Mouse (Mus musculus) kidney, embryonic 15.5 days (tissue): ENCODE results near the gene Rlim. TPM values are rescaled to one million over a fixed set of nuclear protein-coding genes. Genes with fewer than 3 reads are reported as not detected.

Source experiments
- ATAC-seq: fragments of 200-750 bp; cut with Nextera tagmentation; replicated peaks from 2 replicates; pipeline ENCODE4 v1.8.0; 2017; ENCODE audit warnings: moderate TSS enrichment; ENCODE audit not compliant: low FRiP score
- H3K27ac ChIP-seq: fragments of 300-500 bp; sonication (generic); 2 replicates; pipeline ENCODE4 v1.5.1; 2015; ENCODE audit warnings: mild to moderate bottlenecking, inconsistent platforms
- H3K27me3 ChIP-seq: fragments of 300-500 bp; sonication (generic); 2 replicates; pipeline ENCODE4 v1.6.1; 2015; ENCODE audit warnings: inconsistent platforms
- H3K36me3 ChIP-seq: fragments of 300-500 bp; sonication (generic); 2 replicates; pipeline ENCODE4 v1.6.1; 2015; ENCODE audit warnings: inconsistent platforms
- H3K4me1 ChIP-seq: fragments of 300-500 bp; sonication (generic); 2 replicates; pipeline ENCODE4 v1.6.1; 2015; ENCODE audit warnings: inconsistent platforms
- H3K4me2 ChIP-seq: fragments of 300-500 bp; sonication (generic); 2 replicates; pipeline ENCODE4 v1.6.1; 2015; ENCODE audit warnings: moderate library complexity, mild to moderate bottlenecking, inconsistent platforms
- H3K4me3 ChIP-seq: fragments of 300-500 bp; sonication (generic); replicated peaks from 2 replicates; pipeline ENCODE4 v1.5.1; 2015; ENCODE audit warnings: mild to moderate bottlenecking, inconsistent platforms
- H3K9ac ChIP-seq: fragments of 300-500 bp; sonication (generic); 2 replicates; pipeline ENCODE4 v1.6.1; 2015; ENCODE audit warnings: mild to moderate bottlenecking, inconsistent platforms
- H3K9me3 ChIP-seq: fragments of 300-500 bp; sonication (generic); replicated peaks from 2 replicates; pipeline ENCODE4 v1.6.1; 2016; ENCODE audit warnings: inconsistent platforms
- WGBS: fragments of 180-500 bp; shearing (Covaris S2); methylation state at CpG from one replicate; pipeline ENCODE4 v1.1.7; 2015; ENCODE audit warnings: mixed read lengths; 5-methylcytosine and 5-hydroxymethylcytosine counted together
- polyA plus RNA-seq: library from polyadenylated mRNA; unstranded; fragments of >200 nt; fragmentation: Nextera tagmentation; extraction: Ambion mirVana; gene quantifications from 2 replicates; pipeline ENCODE4 v1.2.1, GENCODE M21; 2015

Rlim gene
- polyA plus RNA-seq, result 34.1 and 35.3 TPM in 2 replicates

DNA sequence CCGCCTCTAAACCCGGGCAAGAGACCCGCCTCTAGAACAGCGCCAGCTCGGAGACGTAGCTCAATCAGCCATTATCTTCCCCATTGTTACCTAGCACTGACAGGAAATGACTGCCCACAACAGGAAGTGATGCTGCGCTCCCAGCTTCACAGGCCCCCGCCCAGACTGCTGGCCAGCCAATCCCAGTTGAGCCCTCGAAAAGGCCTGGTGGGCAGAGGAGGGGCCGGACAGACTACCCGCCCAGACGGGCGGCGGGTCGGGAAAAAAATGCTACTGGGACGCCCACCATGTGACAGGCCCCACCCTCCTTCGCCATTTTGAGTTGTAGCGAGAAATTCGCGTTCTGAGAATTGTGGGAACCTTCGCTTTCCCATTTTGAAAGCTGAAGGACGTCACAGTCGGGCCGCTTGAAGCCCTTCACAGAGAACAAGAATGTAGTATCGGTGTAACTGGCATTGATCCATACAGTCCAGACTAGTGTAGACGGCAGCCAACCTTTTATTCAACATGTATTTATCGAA lies at the start of gene Rlim:
Rlim (minus strand) TSS at position 116 of the 521 bp plus-strand sequence.
- Histone ChIP-seq H3K9ac (peak within 1 kb of the TSS; percentile 85), H3K36me3 (peaks cover 17% of the 10 kb centered on the region; the same call in 1 of the 2 replicates), H3K4me1 (no peaks in the 10 kb centered on the region), H3K27me3 (peaks cover 18% of the 10 kb centered on the region), H3K9me3 (no peaks in the 10 kb centered on the region), H3K4me3 (peak within 1 kb of the TSS; percentile 76), H3K4me2 (peak within 1 kb of the TSS; percentile 55), H3K27ac (peak within 1 kb of the TSS; percentile 91)
- peak; percentile 100 for ATAC-seq
- WGBS, result 24% methylated on average over 27 of the region's 27 CpGs

DNA sequence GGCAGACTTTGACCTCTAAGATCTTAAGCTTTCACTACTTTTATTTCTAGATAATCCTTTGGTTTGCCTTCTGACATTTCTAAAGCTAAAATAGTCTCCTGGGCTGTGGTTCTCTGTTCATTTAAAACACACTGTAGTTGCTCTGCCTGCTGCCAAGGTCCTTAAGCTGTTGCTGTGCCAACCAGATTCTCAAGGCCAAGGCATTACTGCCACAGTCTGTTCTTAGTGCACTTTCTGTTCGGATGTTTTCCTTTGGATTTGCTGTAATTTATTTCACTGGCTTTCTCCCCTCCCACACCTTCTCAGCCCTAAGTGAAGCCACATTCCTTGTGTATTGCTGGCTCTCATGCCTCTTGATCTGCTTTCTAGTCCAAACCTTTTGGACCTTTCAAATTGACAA lies 36.1 kb upstream of the Rlim start:
- Histone ChIP-seq H3K4me2 (no peak overlapping the region), H3K4me1 (no peaks in the 10 kb centered on the region), H3K9me3 (no peaks in the 10 kb centered on the region), H3K27me3 (peaks cover 14% of the 10 kb centered on the region), H3K36me3 (no peaks in the 10 kb centered on the region), H3K27ac (no peak overlapping the region), H3K9ac (no peak overlapping the region), H3K4me3 (no peak overlapping the region)
- WGBS, result 57% methylated on average over 1 of the region's 1 CpGs
- ATAC-seq, result no peak

GRCm38 (mm10) chrX:104015048-104015447 lies 34.0 kb upstream of the Rlim start:
- ATAC-seq, result no peak
- Histone ChIP-seq H3K4me2 (no peak overlapping the region), H3K9me3 (no peaks in the 10 kb centered on the region), H3K27me3 (peaks cover 21% of the 10 kb centered on the region), H3K36me3 (no peaks in the 10 kb centered on the region), H3K9ac (no peak overlapping the region), H3K27ac (no peak overlapping the region), H3K4me1 (no peaks in the 10 kb centered on the region), H3K4me3 (no peak overlapping the region)
- WGBS, result 83% methylated on average over 4 of the region's 4 CpGs

DNA sequence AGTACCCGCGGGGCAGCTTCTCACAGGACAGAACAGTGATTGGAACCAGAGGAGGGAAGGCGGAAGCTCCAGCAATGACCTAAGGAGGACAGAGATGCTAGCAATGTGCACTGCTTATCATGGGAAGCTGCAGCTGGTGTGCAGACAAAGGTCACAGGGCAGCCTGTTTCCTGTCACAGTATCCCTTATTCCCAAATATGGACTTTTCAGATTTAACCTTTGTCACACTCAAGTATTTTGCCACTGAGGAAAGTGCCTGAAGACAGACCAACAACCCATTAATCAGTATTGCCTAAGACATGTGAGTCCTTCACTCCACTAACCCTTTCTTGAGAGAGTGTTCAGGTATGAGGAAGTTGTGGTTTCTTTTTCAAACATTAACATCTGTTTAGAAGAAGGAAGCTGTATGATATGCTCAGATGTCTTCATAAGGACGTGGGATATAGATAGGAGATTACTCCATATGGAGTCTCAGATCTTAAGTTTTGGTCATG lies 32.3 kb upstream of the Rlim start:
- Histone ChIP-seq H3K9ac (no peak overlapping the region), H3K4me2 (no peak overlapping the region), H3K27ac (no peak overlapping the region), H3K4me1 (no peaks in the 10 kb centered on the region), H3K4me3 (no peak overlapping the region), H3K27me3 (peaks cover 21% of the 10 kb centered on the region), H3K9me3 (no peaks in the 10 kb centered on the region), H3K36me3 (no peaks in the 10 kb centered on the region)
- 0 out of 2 replicates have a peak, but pooled peaks have one; percentile 25 for ATAC-seq
- 61% methylated on average over 4 of the region's 4 CpGs for WGBS

DNA sequence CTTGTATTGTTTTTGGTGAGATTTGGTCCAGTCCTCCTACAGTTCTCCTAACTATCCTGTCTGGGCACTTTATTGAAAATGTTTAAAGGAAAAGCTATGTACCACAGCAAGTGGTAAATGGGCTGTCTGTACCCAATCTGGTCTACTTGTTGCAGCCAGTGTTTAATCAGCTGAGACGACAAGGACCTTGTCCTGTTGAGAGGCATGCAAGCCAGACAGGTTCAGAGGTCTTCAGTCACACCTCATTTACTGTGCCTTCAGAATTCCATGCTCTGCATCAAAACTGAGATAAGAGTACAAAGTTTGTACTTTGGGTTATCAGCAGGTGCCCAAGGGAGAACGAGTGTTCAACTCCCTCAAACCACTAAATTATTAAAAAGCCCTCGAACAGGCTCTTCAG lies 13.7 kb upstream of the Rlim start:
- Histone ChIP-seq H3K4me1 (no peaks in the 10 kb centered on the region), H3K9ac (no peak overlapping the region), H3K27me3 (peaks cover 37% of the 10 kb centered on the region), H3K9me3 (no peaks in the 10 kb centered on the region), H3K4me3 (no peak overlapping the region), H3K4me2 (no peak overlapping the region), H3K36me3 (no peaks in the 10 kb centered on the region), H3K27ac (no peak overlapping the region)
- 43% methylated on average over 3 of the region's 3 CpGs for WGBS
- ATAC-seq, result peak; percentile 73; the same call in 1 of the 2 replicates

DNA sequence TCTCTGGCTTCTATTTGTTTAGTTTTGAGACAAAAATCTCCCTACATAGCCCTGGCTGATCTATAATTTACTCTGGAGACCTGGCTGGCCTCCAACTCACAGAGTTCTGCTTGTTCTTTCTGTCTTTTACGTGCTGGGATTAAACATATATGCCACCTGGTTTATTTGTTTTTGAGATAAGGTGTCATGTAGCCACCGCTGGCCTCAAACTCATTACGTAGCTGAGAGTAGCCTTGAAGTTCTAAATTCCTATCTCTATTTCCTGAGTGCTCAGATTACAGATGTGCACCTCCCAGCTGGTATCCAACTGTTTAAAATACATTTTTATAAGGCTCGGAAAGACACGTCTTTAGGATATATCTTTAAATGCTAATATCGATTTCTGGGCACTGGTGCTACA lies 12.8 kb upstream of the Rlim start:
- WGBS, result 57% methylated on average over 6 of the region's 6 CpGs
- no peak overlapping the region for H3K27ac ChIP-seq
- no peak overlapping the region for H3K4me3 ChIP-seq
- ATAC-seq, result no peak
- no peak overlapping the region for H3K9ac ChIP-seq
- H3K4me2 ChIP-seq, result no peak overlapping the region
- no peaks in the 10 kb centered on the region for H3K9me3 ChIP-seq
- no peaks in the 10 kb centered on the region for H3K4me1 ChIP-seq
- no peaks in the 10 kb centered on the region for H3K36me3 ChIP-seq
- H3K27me3 ChIP-seq, result peaks cover 35% of the 10 kb centered on the region

GRCm38 (mm10) chrX:103991702-103992101 lies 10.6 kb upstream of the Rlim start:
- 40% methylated on average over 10 of the region's 10 CpGs for WGBS
- Histone ChIP-seq H3K9ac (no peak overlapping the region), H3K4me1 (no peaks in the 10 kb centered on the region), H3K4me3 (no peak overlapping the region), H3K36me3 (no peaks in the 10 kb centered on the region), H3K4me2 (no peak overlapping the region), H3K9me3 (no peaks in the 10 kb centered on the region), H3K27ac (no peak overlapping the region), H3K27me3 (peaks cover 32% of the 10 kb centered on the region)
- ATAC-seq, result no peak

GRCm38 (mm10) chrX:103990392-103990791 lies 9.3 kb upstream of the Rlim start:
- WGBS, result 59% methylated on average over 2 of the region's 2 CpGs
- H3K4me3 ChIP-seq, result no peak overlapping the region
- H3K4me1 ChIP-seq, result no peaks in the 10 kb centered on the region
- no peak overlapping the region for H3K27ac ChIP-seq
- no peak overlapping the region for H3K9ac ChIP-seq
- H3K27me3 ChIP-seq, result peaks cover 37% of the 10 kb centered on the region
- no peaks in the 10 kb centered on the region for H3K36me3 ChIP-seq
- no peak overlapping the region for H3K4me2 ChIP-seq
- H3K9me3 ChIP-seq, result no peaks in the 10 kb centered on the region
- no peak for ATAC-seq

DNA sequence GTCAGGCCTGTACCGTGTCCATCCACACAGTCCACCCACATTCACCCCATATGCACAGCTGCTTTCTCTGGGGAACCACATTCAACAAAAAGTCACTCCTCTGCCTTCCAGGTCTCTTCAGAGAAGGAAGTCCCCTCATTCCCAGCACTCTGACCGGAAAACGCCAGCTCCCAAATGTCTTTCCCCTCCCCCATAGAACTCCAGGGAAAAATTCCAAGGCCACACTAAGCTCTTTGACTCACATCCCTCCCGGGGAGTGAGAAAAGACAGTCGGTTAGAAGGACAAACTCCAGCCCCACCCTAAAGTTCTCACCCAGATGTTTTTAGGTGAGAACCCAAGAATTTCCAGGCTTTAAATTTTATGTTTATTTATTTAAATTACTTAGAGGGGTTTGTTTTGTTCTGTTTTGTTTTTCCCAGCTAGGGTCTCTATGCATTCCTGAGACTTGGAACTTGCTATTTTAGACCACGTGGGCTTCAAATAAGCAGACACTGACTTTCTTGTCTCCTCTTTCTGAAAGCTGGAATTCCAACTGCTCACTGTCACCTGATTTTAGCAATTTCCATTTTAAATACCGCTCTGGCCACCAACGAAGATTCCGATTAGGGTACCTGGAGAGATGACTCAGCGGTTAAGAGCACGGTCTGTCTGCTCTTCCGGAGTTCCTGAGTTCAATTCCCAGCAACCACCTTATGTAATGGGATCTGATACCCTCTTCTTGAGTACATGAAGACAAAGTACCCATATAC lies 6.3 kb upstream of the Rlim start:
- no peak for ATAC-seq
- Histone ChIP-seq H3K36me3 (no peaks in the 10 kb centered on the region), H3K9ac (no peak overlapping the region), H3K4me1 (no peaks in the 10 kb centered on the region), H3K27ac (no peak overlapping the region), H3K4me2 (no peak overlapping the region), H3K9me3 (no peaks in the 10 kb centered on the region), H3K27me3 (peaks cover 30% of the 10 kb centered on the region), H3K4me3 (no peak overlapping the region)
- WGBS, result 31% methylated on average over 12 of the region's 12 CpGs

DNA sequence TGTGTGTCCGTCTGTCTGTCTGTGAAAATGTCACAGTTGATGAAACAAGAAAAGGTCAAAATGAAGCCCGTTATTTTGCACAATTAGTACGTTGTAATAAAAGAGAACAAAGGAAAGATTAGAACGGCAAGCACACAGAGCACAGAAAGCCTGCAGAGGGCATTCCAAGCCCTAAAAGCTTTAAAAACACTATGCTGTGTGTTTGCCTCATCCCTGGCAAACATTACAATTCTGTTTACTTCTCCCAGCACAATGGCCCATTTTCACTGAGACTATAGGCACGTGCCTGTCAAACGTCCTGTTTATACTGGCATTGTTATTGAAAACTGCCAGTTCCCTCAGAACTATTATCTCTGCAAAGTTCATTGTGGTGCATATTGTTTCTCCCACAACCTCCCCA lies 5.1 kb upstream of the Rlim start:
- H3K36me3 ChIP-seq, result no peaks in the 10 kb centered on the region
- no peak overlapping the region for H3K9ac ChIP-seq
- no peak overlapping the region for H3K27ac ChIP-seq
- H3K9me3 ChIP-seq, result no peaks in the 10 kb centered on the region
- WGBS, result 23% methylated on average over 6 of the region's 6 CpGs
- no peaks in the 10 kb centered on the region for H3K4me1 ChIP-seq
- no peak overlapping the region for H3K4me2 ChIP-seq
- ATAC-seq, result no peak
- peaks cover 24% of the 10 kb centered on the region for H3K27me3 ChIP-seq
- H3K4me3 ChIP-seq, result no peak overlapping the region

DNA sequence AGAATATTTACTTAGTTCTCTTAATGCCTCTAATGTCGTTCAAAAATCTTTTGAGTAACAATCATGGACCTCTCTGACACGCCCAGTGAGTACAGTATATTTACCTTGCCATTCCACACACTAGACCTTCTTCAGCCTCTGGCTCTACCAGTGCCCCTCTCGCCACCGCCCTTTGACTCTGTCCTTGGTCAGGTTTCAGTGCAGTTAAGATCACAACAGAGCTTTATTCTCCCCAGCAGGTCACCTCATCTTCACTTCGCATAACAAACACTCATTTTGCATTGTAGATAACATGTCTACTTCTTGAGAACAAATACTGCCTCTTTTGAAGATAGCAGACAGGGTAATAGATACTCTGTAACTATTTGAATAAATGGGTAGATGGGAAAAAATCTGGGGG lies 3.9 kb upstream of the Rlim start:
- no peaks in the 10 kb centered on the region for H3K36me3 ChIP-seq
- H3K4me1 ChIP-seq, result no peaks in the 10 kb centered on the region
- H3K4me2 ChIP-seq, result no peak overlapping the region
- peaks cover 29% of the 10 kb centered on the region for H3K27me3 ChIP-seq
- no peak overlapping the region for H3K9ac ChIP-seq
- ATAC-seq, result no peak
- no peaks in the 10 kb centered on the region for H3K9me3 ChIP-seq
- no peak overlapping the region for H3K4me3 ChIP-seq
- H3K27ac ChIP-seq, result no peak overlapping the region
- WGBS, result 45% methylated on average over 5 of the region's 5 CpGs

DNA sequence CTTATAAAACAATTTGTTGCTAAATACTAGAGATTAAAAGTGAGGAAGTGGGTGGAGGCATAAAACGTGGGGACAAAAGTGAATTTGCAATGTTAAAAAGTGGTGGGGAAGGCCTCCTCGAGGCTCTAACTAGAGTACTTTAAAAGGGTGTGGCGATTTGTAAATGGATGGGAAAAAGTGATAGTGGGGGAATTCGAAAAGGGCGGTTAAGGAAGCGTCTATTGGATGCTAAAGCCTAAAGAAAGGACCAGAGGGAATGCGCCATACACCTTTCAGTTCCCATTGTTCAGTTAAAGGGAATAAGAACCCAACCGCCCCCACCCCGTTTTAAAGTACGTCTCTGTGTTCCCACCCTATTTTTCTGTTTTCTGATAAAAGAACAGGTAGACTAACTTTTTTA lies 722 bp upstream of the Rlim start:
- ATAC-seq, result no peak
- 0 out of 2 replicates have a peak, but pooled peaks cover 11% of the 10 kb centered on the region for H3K36me3 ChIP-seq
- H3K4me3 ChIP-seq, result peak overlapping the region; percentile 76
- H3K27ac ChIP-seq, result peak overlapping the region; percentile 84
- peak overlapping the region; percentile 55 for H3K4me2 ChIP-seq
- 76% methylated on average over 10 of the region's 10 CpGs for WGBS
- H3K4me1 ChIP-seq, result no peaks in the 10 kb centered on the region
- peaks cover 21% of the 10 kb centered on the region for H3K27me3 ChIP-seq
- H3K9me3 ChIP-seq, result no peaks in the 10 kb centered on the region
- no peak overlapping the region for H3K9ac ChIP-seq
